Mouse (Mus musculus) CD8-positive naive resting alpha-beta T cell, adult 2 months (primary cell): ENCODE measurements at regions not wholly inside any gene's neighbourhood (a gene's known extent, or its start where the extent isn't known, plus 50 kb on each side); places are given as distances from the start of the nearest gene placed in this dataset.

Experiments used
- DNase-seq, 2 experiments: peaks; one replicate each; pipeline ENCODE4 v3.0.0; 2022; ENCODE audit warnings: low read depth in 2 of 2, low spot score in 2 of 2

DNA sequence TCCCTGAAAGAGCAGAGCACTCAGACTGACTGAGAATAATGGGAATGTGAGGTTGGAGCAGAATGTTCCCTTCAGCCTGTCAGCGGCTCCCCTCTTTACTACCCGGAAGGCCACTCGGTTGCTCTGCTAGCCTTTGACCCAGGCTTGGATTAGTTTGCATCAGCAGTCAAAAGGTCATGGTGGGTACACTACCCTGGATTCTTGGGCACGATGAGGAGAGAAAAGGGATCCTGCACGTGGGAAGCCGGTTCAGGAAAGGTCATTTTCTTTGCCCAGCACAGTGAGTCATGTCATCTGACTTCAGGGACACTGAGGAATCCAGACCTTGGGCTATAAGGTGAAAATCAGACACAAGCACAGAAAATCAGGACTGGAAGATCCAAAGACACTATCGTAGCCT lies 443.3 kb downstream of the Rps24 start:
- no peak for DNase-seq

DNA sequence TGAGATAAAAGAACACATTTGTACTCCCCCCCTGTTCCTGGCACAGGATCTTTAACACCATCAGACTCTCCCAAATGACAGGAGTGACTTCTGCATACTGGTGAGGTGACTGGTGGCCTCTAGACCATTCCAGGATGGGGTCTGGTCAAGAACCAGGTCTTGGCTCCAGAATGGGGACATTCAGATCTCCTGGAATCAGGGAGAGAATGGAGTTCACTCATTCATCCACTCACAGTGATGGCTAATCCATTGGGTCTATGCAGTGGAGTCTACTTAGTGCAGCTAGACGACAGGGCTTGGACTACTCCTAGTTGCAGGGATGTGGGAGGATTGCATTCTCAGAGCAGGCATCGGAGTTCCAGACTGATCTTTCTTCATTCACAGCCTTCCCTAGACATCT lies 451.0 kb downstream of the Rps24 start:
- DNase-seq: no peak

DNA sequence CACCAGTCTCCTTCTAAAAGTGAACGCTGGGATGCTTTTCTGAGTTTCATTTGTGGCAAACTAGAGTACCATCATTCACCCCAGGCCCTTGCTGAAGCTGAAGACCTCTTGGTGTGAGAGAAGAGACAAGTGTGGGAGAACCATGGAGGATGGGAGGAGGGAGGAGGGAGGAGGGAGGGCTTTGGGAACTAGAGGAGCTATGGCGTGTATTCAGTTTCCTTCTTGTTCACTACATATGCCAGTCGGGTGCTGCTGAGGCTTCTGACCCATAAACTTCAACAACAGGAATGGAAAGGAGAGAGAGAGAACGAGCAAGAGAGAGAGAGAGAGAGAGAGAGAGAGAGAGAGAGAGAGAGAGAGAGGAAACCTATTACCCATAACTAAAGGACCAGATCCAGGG lies 452.1 kb downstream of the Rps24 start:
- DNase-seq: no peak

DNA sequence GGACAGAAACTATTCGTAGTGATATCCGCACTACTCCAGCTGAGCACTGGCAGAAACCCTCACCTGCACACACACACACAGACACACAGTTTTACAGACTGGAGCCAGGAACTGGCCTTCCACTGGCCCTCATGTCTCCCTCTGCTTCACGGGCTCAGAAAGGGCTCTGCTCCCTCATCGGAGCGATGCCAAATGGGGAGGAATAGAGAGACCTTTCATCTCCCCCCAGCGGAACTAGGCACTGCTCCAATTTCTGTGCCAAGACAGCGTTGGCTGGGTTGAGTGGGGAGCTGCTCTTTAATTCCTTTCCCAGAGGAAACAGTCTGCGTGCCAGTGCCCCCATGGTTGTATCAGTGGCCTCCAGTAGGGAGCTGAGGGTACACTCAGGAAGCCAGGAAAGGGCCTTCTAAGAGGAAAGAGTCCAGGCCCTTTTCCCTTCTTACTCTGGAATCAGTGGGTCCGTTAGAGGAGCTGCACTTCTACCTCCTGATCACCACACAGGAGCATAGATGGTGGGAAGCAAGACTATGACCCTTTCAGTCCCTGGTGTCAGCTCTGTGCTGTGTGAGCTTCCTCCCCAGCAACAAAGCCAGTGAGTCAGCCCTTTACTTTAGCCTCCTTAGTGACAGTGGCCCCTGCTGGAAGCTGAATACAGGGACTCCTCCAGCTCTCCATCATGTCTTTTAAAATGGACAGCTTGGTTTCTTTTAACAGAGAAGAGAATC lies 452.7 kb downstream of the Rps24 start:
- DNase-seq: no peak

DNA sequence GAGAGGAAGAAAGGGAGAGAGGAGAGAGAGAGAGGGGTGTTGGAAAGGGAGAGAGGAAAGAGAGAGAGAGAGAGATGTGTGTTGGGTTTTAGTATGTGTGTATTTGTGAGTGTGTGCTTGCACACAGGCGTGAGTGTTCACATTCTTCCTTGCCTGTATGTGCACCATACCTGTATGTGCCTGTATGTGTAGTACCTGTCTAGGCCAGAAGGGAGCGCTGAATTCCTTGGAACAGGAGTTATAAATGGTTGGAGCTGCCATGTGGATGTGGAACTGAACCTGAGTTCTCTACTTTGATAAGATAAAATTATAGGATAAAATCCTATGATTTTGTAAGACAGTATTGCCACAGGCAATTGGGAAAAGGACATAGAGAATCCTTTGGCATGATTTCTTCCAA lies 458.8 kb downstream of the Rps24 start:
- DNase-seq: no peak

DNA sequence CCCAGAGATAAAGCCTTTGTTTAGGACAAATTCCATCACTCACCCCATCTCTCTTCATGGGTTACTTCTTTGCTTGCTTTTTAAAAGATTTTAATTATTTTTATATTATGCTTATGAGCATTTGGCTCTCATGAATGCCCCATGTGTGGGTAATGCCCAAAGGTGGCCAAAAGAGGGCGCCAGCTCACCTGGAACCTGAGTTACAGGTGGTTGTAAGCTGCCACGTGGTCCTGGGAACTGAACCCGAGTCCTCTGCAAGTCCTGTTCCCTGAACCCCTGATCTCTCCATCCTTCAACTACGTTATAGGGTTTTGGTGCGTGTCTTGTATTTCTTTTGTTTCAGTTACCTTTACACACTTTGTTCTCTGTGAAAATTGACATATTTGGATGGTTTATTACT lies 460.2 kb downstream of the Rps24 start:
- DNase-seq: no peak

DNA sequence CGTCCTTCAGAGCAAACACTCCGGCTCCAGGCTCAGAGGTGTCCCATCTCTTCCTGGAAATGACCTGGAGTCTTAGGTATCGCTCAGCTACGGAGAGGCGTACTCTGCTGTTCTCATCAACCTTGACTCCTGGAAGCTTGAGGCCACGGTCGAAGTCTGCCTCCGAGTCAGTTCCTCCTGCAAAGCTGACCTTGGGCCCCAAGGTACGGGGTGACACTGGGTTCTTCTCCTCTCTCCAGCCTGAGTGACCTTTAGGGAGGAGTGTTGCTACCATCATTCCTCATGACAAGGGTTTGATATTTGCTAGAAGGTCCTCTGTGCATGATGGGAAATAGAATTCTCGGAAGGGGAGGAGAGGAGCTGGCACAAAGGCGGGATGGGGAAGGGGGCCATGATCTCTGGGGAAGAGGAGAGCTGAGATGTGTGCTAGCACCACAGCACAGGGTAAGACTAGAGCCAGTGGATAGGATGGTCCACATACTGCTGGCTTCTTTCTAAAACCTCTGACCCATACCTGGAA lies 469.0 kb downstream of the Rps24 start:
- DNase-seq: no peak

DNA sequence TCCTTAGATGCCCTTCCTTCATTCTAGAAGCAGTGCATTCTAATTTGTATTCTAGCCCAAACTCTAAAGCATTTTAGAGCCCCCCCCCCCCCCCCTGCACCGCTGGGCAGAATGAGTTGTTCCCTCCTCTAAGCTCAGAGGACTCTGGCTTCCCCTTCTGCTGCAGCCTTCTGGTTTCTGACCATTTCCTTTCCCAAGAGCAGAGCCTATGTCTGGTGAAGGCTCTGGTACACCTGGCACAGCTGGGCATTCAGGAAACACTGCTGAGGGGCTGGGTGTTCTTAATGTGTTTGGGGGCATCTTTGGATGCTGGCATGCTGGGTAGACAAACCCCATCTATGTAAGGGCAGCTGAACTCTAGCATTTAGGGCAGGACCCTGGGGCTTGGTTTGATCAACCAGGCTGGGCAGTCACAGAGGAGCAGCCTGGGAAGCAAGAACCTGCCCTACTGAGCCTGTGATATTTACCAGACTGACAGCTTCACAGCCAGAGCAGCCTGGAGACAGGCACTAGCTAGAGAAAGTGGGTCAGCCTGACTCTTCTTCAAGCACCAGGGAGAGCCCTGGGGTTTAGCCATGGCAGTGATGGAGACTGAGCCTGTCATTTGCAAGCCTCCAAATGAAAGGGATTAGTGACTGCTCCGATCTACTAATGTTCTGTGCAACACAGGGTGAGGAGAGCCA lies 469.7 kb downstream of the Rps24 start:
- no peak for DNase-seq

DNA sequence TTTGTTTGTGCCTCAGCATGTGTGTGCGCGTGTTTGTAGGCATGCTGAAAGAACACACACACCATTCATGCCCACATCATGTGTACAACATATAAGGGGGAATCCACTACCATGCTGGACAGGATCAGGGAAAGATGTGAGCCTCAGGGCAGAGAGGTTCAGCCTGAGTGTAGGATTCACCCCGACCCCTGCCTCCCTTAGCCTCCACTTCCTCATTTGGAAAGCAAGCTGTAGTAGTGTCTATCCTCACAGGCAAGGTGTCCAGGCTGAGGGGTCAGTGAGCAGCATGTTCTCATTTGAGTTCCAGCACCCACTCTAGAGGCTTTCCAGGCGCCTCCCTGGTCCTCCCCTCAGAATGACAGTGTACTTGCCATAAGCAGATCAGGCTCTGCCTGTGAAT lies 470.5 kb downstream of the Rps24 start:
- DNase-seq: no peak

DNA sequence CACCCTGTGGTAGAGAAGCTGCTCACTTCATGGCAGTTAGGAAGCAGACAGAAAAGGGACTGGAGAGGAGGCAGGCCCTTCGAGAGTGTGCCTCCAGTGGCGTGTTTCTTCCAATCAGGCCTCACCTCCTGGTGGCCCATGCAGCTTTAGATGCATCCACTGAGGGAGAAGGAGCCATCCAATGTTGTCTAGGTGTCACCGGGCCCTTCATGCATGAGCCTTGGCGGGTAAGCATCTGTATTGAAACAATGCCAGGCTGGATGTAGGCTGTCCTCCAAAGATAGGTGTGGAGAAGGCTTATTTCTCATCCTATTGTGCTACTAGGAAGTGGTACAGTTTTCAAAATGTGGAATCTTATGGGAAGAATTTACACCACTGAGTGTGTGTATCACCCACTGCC lies 471.9 kb downstream of the Rps24 start:
- DNase-seq: no peak

DNA sequence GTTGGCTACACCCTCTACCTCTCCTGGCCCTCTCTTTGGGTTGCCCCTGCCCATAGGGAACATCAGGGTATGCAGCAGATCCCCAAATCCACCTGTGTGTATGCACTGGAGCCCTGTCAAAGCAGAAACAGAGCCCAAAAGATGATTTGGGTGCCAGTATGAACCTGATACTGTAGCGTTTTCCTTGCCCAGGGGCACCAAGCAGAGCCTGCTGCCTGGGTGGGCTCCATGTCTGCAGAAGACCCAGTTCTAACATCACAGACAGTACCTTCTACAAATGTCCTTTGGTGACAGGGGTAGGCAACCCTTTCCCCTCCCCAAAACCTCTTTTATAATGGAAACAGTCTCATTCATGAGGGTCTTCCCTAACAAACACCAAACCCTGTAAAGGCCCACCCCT lies 472.5 kb downstream of the Rps24 start:
- DNase-seq: no peak

DNA sequence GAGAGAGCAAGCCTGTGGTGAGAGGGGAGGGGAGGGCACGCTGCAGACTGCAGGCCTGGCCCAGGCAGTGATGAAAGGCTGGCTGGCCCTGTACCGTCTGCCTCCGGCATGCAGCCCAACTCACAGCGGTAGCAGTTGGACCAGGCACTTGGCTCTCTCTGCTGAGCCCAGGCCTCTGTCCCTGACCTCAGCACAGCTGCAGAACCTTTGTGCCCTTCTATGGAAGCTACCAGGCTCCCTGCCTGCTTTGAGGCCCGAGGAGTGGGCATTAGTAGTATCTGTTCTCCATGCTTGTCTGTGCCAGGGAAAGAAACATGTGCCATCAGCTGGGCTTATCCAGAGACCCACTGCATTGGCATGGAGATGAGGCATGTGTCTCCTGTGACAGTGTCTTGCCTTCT lies 473.2 kb downstream of the Rps24 start:
- DNase-seq: no peak

DNA sequence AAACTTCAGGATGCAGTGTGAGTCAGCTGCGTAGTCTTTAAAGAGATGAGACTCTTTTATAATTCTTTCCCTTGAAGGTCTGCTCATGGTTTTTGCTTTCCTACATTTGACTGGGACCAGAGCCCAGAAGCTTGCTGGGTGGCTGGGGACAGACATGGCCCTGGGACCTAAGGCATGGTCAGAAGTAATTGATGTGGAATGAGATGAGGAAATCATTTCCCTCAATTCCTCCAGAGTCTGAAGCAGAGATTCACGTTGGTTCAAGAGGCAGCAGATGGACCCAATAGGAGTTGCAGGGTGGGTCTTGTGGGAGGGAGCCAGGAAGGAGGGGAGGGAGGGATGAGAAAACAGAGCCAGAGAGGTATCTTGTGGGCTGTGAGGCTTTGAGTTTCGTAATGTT lies 473.9 kb downstream of the Rps24 start:
- DNase-seq: no peak

DNA sequence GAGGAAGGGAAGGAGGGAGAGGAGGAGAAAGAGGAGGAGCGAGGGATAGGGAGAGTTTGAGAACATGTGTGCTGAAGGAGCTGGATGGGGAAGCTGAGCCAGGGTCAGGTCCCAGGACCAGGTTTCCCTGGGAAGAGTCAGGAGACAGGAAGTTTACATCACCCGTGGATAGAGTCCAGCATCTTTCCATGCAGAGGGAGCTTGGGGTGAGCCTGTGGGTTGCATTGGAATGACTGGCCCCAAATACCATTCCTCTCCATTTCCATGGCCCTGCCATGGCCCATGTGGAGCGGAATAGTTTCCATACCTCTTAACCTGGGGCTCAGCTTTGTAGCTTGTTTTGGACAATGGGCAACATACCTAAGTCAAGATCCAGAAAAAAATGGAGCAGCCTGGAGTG lies 474.8 kb downstream of the Rps24 start:
- DNase-seq: no peak

DNA sequence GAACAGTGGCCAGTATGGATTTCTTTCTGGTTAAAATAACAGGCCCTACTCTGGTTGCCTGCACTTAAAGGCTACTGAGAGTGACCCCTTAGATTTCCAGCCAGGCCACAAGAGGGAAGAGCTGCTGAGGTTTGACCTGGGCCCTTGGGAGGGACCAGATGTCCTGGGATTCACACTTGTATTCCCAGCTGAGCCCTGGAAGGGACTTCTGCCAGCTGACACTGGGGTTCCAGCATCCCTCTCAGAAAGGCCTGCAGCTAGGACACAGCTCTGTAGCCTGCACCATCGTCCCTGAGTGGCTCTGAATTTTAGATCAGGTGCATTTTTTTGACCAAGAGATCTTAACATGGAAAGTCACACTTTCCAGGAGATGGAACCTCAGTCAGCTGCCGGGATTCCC lies 482.7 kb downstream of the Rps24 start:
- no peak for DNase-seq

DNA sequence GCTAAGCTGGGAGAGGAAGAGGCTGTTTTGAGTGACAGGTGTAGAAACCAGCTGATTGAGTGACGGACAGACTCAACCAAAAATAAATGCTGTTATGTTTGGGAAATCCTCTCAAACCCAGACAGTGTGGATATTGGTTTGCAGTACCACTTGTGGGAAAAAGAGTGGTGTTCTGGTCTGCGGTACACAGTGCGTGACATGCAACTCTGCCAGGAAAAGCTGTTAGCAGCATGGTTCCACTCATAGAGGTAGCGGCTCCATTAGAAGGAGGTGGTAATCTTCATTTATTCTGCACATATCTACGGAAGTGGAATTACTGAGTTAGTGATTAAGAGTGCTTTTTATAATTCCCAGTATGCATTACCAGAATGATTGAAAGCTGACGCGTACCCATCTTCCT lies 485.4 kb downstream of the Rps24 start:
- DNase-seq: no peak

DNA sequence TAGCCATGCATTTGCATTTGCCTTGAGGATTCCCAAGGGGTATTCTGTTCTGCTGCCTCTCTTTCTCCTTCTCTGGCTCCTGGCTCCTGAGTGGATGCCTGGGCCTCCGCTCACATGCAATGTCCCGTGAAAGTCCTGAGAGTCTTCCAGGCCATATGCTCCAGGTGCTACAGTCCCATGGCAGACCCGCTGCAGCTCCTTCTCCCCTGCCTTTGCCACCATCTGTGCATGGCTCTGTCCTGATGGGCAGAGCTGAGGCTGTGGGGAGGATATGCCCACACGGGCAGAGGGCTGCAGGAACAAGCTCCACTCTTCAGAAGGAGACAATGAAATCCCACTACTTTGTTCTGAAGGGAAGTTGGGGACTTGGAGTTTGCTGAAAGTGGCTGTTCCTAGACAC lies 485.9 kb upstream of the Zmiz1 start:
- no peak for DNase-seq

DNA sequence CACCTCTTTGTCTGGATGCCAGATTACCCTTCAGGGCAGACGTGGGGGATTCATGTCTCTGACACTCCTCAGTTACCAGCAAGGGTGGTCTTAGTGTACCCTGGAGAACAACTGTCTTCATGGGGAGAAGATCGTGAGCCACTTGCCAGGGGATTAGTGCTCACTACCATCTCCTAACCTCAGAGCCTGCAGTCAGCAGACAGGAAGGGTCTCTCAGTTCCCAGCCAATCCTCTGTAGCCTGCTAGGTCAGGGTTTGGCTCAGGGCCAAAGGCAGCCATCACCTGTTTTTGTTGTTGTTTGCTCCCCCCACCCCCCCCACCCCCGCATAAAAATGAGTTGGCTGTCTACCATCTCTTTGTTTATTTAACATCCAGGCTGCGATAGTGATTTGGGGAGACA lies 485.4 kb upstream of the Zmiz1 start:
- no peak for DNase-seq

DNA sequence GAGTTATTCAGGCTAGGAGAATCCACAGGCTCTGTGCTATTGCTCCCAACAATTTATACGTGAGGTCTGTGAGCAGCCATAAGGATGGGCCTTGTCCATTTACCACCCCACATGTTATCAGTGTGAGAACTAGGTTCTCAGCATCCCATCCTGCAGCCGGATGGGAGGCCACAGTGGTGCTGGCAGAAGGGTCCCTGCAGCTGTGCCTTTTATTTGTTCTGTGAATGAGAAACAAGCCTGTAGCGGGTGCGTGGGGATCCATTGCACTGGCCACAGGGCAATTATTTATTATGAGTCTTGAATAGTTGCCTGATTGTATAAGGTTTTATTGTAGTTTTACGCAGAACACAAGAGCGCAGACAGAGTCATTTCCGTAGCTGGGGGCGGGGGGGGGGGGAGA lies 476.5 kb upstream of the Zmiz1 start:
- DNase-seq: no peak

DNA sequence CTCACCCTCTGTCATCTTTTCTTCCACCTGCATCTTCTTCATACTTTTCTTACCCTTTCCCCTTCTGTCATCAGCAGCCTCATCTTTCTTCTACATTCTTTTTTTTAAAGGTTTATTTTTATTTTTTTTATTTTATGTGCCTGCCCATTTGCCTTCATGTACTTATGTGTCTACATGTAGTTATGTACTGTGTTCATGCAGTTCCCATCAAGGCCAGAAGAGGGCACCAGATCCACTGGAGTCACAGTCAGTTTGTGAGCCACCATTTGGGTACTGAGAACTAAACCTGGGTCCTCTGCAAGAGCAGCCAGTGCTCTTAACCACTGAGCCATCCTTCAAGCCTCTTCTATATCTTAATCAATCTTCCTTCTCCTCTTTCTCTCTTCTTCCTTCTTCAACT lies 475.7 kb upstream of the Zmiz1 start:
- DNase-seq: no peak

DNA sequence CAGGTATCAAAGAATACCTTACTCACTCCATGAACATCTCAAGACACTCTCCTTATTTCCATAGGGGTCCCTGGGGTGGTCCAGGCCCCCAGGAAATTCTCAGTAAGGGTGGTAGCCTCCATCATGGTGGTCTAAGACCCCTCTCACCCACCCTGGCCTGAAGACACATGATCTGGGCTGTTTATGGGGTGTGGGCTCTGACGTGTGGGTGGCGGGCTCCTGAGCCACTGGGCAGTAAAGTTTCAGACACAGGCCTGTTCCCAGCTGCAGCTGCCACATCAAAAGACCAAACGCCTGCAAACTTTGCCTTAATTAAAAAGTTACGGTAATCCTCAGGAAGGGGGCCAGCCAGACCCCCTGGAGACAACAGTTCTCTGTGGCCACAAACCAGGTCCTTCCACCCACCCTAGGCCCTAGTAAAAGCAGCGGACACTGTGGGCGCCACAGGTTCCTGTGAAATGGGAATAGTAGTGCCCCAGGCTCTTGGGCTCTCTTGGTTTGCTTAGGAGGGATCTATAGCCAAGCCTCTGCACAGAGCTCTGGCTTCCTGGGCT lies 473.1 kb upstream of the Zmiz1 start:
- no peak for DNase-seq

DNA sequence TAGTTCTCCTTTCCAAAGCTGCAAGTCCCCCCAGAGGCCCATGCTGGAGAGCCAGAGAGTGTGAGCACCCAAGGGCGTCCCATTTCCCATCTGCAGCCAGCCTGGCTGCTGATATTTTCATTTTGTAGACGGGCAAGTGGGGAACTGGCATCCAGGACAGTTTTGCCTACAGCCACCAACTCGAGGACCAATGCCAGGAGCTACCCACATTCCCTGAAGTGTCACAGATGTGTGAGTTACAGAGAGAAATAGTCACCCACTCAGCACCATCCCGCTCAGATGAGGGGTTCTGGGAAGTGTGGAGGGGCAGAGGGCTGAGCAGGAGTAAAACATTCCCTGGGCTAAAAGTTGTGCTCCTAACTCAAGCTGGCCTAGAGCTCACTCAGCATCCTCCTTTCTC lies 472.6 kb upstream of the Zmiz1 start:
- no peak for DNase-seq
